Mouse (Mus musculus): ENCODE measurements around the gene Unk. TPM values are rescaled to one million over a fixed set of nuclear protein-coding genes. Genes with fewer than 3 reads are reported as not detected.
A peak's percentile ranks its signal among the peaks of the same experiment; 100 is the strongest.

The Unk gene
- polyA plus RNA-seq, 1 experiment = 28.1 TPM

DNA sequence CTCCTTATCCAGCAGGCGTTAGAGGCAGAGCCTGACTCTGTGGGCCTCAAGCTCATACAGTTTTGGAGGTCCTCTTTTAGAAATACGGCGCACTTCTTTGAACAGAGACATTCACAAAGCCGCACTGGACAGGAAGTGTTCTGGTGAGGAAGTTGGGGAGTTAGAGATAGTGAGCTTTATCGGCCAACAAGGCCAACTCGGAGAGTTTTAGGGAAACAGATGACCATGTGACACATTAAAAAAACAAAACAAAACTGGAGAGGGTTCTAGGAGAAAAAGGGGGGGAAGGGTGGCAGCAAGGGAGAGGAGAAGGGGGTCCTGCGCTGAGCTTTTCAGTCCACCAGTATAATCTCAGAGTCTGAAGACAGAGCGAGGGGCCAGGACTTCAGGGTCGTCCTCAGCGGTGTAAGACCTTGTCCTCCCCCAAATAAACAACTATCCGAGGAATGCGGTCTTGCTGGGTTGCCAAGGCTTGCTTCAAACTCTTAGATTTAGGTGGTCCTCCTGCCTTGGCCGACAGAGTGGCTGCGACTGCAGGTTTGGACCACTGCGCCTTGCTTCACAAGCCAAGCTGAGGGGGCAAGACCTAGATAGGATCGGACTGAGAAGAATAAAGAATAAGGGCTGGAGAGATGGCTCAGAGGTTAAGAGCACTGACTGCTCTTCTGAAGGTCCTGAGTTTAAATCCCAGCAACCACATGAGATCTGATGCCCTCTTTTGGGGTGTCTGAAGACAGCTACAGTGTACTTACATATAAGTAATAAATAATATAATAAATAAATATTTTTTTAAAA, 63.8 kb downstream of the Unk start:
- peaks cover 24% of the 10 kb centered on the region for H3K4me1 ChIP-seq (ENCODE audit: control insufficient read depth, insufficient read depth, low read length)
- H3K27ac ChIP-seq (ENCODE audit: insufficient read depth, low read depth, low read length) = peak overlapping the region; percentile 88
- H3K4me3 ChIP-seq (ENCODE audit: insufficient read depth, low read length) = no peak overlapping the region; the same call in 1 of the 2 replicates
- TF ChIP-seq POLR2A (IDR thresholded peaks at IDR 0.05; ENCODE audit: borderline replicate concordance, low read depth, low read length) (no peak), CTCF (IDR thresholded peaks at IDR 0.05; ENCODE audit: low read depth, low read length) (no peak)

DNA sequence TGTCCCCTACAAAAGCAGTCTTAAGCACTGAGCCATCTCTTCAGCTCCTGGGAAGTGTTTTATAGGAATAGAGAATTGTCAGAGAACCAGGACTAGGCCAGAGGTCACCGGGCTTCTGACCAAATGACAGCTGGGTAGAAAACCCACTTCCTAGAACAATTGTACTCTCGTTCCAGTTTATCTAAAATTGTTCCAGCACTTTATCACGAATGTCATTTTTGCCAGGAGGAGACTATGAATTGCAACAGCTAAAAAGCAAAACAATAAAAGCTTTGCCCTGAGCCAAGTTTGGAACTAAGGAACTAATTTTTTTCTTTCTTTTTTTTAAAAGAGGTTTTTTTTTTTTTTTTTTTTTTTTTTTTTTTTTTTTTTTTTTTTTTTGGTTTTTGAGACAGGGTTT, 65.5 kb downstream of the Unk start:
- H3K4me1 ChIP-seq (ENCODE audit: control insufficient read depth, insufficient read depth, low read length) = peaks cover 32% of the 10 kb centered on the region
- peak overlapping the region; percentile 66 for H3K27ac ChIP-seq (ENCODE audit: insufficient read depth, low read depth, low read length)
- TF ChIP-seq POLR2A (IDR thresholded peaks at IDR 0.05; ENCODE audit: borderline replicate concordance, low read depth, low read length) (no peak), CTCF (IDR thresholded peaks at IDR 0.05; ENCODE audit: low read depth, low read length) (no peak)
- H3K4me3 ChIP-seq (ENCODE audit: insufficient read depth, low read length) = no peak overlapping the region

DNA sequence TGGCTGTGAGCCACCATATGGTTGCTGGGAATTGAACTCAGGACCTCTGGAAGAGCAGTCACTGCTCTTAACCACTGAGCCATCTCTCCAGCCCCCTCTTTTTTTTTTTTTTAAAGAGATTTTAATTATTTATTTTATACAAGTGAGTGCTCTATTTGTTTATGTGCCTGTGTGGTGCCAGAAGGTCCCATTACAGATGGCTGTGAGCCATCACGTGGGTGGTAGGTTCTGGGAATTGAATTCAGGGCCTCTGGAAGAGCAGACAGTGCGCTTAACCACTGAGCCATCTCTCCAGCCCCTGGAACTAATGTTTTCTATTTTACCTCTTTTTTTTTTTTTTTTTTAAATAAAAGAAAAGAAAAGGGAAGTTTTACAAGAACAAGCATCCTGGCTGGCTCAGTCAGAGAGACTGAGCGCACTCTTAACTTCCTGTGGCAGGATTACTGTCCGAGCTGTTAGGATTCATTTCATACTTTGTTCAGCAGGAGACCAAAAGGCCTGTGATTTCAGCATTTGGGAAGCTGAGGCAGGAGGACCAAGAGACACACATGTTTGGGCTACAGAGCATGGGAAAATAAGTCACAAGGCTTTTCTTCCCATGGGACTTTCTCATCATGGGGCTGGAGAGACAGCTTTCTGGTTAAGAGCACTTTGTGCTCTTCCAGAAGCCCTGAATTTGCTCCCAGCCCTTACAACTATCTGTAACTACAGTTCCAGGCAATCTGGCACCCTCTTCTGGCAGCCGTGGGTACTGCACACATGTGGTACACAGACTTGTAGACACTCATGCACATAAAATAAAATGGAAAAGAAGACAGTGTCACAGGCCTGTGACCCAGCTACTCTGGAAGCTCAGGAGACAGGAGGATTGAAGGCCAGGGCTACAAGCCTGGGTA, 66.3 kb downstream of the Unk start:
- TF ChIP-seq POLR2A (IDR thresholded peaks at IDR 0.05; ENCODE audit: borderline replicate concordance, low read depth, low read length) (no peak), CTCF (IDR thresholded peaks at IDR 0.05; ENCODE audit: low read depth, low read length) (peak; percentile 64)

DNA sequence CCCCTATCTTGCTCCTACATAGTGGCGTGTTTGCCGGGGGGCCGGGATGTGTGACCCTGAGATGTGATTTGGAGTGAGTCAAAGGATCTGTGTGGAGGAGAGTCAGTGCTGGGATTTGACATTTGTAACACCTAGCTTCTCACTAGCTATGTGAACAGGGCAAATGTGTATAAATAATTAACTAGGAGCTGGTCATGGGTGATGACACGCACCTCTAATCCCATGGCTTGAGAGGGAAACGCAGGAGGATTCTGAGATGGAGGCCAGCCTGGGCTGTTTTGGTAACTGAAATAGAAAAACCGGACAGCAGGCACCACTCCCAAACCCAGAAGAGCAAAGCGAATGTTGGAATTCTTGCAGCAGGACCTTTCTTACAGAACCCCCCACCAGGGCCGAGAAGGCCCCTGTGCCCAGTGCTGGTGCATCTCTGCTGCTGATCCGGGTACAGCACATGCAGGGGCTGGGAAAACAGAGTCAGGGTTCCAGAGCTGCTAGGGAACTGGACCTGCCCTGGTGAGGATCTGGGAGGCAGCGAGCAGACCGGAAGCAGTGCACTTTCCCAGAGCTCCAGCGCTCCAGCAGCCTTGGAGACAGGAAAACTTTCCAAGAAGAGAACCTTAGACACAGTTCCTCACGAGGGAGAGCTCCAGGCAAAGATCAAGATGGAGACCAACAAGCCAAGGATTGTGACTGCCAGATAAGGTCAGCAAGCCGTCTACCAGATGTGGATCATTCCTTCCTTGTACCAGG, 68.8 kb downstream of the Unk start:
- TF ChIP-seq CTCF (IDR thresholded peaks at IDR 0.05; ENCODE audit: low read depth, low read length) (no peak), POLR2A (IDR thresholded peaks at IDR 0.05; ENCODE audit: borderline replicate concordance, low read depth, low read length) (no peak)
- H3K27ac ChIP-seq (ENCODE audit: insufficient read depth, low read depth, low read length) = no peak overlapping the region
- no peak overlapping the region for H3K4me3 ChIP-seq (ENCODE audit: insufficient read depth, low read length)
- H3K4me1 ChIP-seq (ENCODE audit: control insufficient read depth, insufficient read depth, low read length) = peaks cover 28% of the 10 kb centered on the region

More for the DNA sequence above, 66.3 kb downstream of the Unk start:
- Histone ChIP-seq H3K4me1 (ENCODE audit: control insufficient read depth, insufficient read depth, low read length) (peaks cover 34% of the 10 kb centered on the region), H3K27ac (ENCODE audit: insufficient read depth, low read depth, low read length) (peak overlapping the region; percentile 87), H3K4me3 (ENCODE audit: insufficient read depth, low read length) (no peak overlapping the region)

GRCm38 (mm10) chr11:116099462-116099861, 69.3 kb downstream of the Unk start:
- no peak for TF ChIP-seq CTCF (IDR thresholded peaks at IDR 0.05; ENCODE audit: low read depth, low read length)
- Histone ChIP-seq H3K4me3 (ENCODE audit: insufficient read depth, low read length) (no peak overlapping the region), H3K4me1 (ENCODE audit: control insufficient read depth, insufficient read depth, low read length) (peaks cover 27% of the 10 kb centered on the region), H3K27ac (ENCODE audit: insufficient read depth, low read depth, low read length) (no peak overlapping the region)

DNA sequence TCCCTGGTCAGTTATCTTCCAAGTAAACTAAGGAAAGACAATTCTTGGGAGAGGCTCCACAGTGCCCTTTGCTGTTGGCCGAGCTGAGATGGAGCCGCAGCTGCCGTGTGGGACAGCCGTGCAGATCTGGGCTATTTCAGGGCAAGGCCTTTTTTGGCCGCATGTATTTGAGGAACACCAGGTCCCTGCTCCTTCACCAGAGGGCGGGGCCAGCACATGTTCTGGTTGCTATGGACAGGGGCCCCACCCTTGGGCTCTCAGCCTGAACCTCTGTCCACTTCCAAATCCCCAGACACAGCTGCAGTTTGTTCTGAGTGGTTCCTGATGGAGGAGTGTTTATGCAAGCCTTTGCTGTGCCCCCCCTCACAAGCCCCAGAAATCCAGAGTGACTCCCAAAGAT, 70.3 kb downstream of the Unk start:
- Histone ChIP-seq H3K4me3 (ENCODE audit: insufficient read depth, low read length) (no peak overlapping the region), H3K4me1 (ENCODE audit: control insufficient read depth, insufficient read depth, low read length) (peaks cover 22% of the 10 kb centered on the region), H3K27ac (ENCODE audit: insufficient read depth, low read depth, low read length) (no peak overlapping the region)
- TF ChIP-seq CTCF (IDR thresholded peaks at IDR 0.05; ENCODE audit: low read depth, low read length) = no peak
- no peak for TF ChIP-seq POLR2A (IDR thresholded peaks at IDR 0.05; ENCODE audit: borderline replicate concordance, low read depth, low read length)

GRCm38 (mm10) chr11:116100839-116101238, 70.7 kb downstream of the Unk start:
- TF ChIP-seq CTCF (IDR thresholded peaks at IDR 0.05; ENCODE audit: low read depth, low read length) (no peak), POLR2A (IDR thresholded peaks at IDR 0.05; ENCODE audit: borderline replicate concordance, low read depth, low read length) (no peak)
- no peak overlapping the region for H3K4me3 ChIP-seq (ENCODE audit: insufficient read depth, low read length)
- H3K4me1 ChIP-seq (ENCODE audit: control insufficient read depth, insufficient read depth, low read length) = peaks cover 21% of the 10 kb centered on the region
- H3K27ac ChIP-seq (ENCODE audit: insufficient read depth, low read depth, low read length) = no peak overlapping the region

DNA sequence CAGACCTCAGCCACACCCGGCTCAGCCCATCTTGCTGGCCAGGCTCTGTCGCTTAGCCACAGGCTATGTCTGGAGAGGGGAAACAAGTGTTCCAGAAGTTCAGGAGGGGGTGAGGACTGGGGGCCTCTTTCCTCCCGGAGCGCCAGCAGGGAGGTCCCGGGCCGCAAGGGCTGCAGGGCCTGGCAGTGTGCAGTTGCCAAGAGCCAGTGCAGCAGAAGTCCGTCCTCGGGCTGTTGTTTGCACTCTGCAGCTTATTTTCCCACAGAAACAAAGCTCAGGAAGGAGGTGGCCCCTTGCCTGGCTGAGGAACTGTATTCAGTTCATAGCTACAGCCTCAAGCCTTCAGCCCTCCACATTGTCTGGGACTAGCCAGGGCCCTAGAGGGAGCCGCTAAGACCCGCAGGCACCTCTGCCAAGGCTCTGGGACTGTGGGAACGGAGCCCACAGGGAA, 71.8 kb downstream of the Unk start:
- Histone ChIP-seq H3K4me1 (ENCODE audit: control insufficient read depth, insufficient read depth, low read length) (peaks cover 15% of the 10 kb centered on the region), H3K4me3 (ENCODE audit: insufficient read depth, low read length) (no peak overlapping the region), H3K27ac (ENCODE audit: insufficient read depth, low read depth, low read length) (no peak overlapping the region)
- TF ChIP-seq POLR2A (IDR thresholded peaks at IDR 0.05; ENCODE audit: borderline replicate concordance, low read depth, low read length) (no peak), CTCF (IDR thresholded peaks at IDR 0.05; ENCODE audit: low read depth, low read length) (no peak)

- Histone ChIP-seq H3K4me1 (ENCODE audit: control insufficient read depth, insufficient read depth, low read length) (peaks cover 17% of the 10 kb centered on the region), H3K27ac (ENCODE audit: insufficient read depth, low read depth, low read length) (no peak overlapping the region)
These were observed 72.3 kb downstream of the Unk start for GRCm38 (mm10) chr11:116102472-116102871.

More at GRCm38 (mm10) chr11:116102472-116102871, 72.3 kb downstream of the Unk start:
- no peak overlapping the region for H3K4me3 ChIP-seq (ENCODE audit: insufficient read depth, low read length)
- TF ChIP-seq CTCF (IDR thresholded peaks at IDR 0.05; ENCODE audit: low read depth, low read length) (no peak), POLR2A (IDR thresholded peaks at IDR 0.05; ENCODE audit: borderline replicate concordance, low read depth, low read length) (no peak)
